Mouse (Mus musculus) myocyte (in vitro differentiated cells): ENCODE results near the gene Cacna2d3. TPM values are rescaled to one million over a fixed set of nuclear protein-coding genes. Genes with fewer than 3 reads are reported as not detected.

Experiments used
- H3K27me3 ChIP-seq: one replicate; pipeline ENCODE4 v1.6.1; 2011; ENCODE audit not compliant: control insufficient read depth, insufficient read depth, insufficient read length
- H3K36me3 ChIP-seq: one replicate; pipeline ENCODE4 v1.6.1; 2011; ENCODE audit not compliant: control insufficient read depth, insufficient read depth
- H3K4me2 ChIP-seq: one replicate; pipeline ENCODE4 v1.6.1; 2011; ENCODE audit warnings: low read depth, control low read depth
- H3K4me3 ChIP-seq: one replicate; pipeline ENCODE4 v1.5.1; 2011; ENCODE audit warnings: mild to moderate bottlenecking, control low read depth, moderate library complexity
- H3K79me2 ChIP-seq: one replicate; pipeline ENCODE4 v1.6.1; 2011; ENCODE audit not compliant: control insufficient read depth, insufficient read depth
- H3ac ChIP-seq: one replicate; pipeline ENCODE4 v1.6.1; 2011; ENCODE audit not compliant: control insufficient read depth, insufficient read length
- CEBPB ChIP-seq: IDR thresholded peaks from 2 replicates; pipeline ENCODE4 v1.6.1; 2011; ENCODE audit warnings: mild to moderate bottlenecking, moderate library complexity; ENCODE audit not compliant: poor library complexity, insufficient read depth, severe bottlenecking
- E2F4 ChIP-seq: IDR thresholded peaks from one replicate; pipeline ENCODE4 v1.6.1; 2011; ENCODE audit warnings: mild to moderate bottlenecking, control low read depth, moderate library complexity; ENCODE audit not compliant: insufficient read depth
- MAX ChIP-seq: IDR thresholded peaks from one replicate; pipeline ENCODE4 v1.6.1; 2011; ENCODE audit warnings: low read depth, mild to moderate bottlenecking, control low read depth
- MYOD1 ChIP-seq, 3 experiments: IDR thresholded peaks; one replicate each; pipeline ENCODE4 v1.6.1; 2011; ENCODE audit warnings: control low read depth in 2 of 3, low read depth in 2 of 3, mild to moderate bottlenecking in 2 of 3, moderate library complexity in 1 of 3; ENCODE audit not compliant: insufficient read length in 2 of 3, control insufficient read depth in 1 of 3
- MYOG ChIP-seq, 3 experiments: IDR thresholded peaks; one replicate each; pipeline ENCODE4 v1.6.1; 2011; ENCODE audit warnings: control low read depth in 2 of 3, low read depth in 2 of 3, mild to moderate bottlenecking in 2 of 3; ENCODE audit not compliant: insufficient read length in 2 of 3, control insufficient read depth in 1 of 3, insufficient read depth in 1 of 3
- POLR2A ChIP-seq: IDR thresholded peaks from one replicate; pipeline ENCODE4 v1.6.1; 2011; ENCODE audit warnings: low read depth, mild to moderate bottlenecking, control low read depth, moderate library complexity; ENCODE audit not compliant: insufficient read length
- POLR2AphosphoS2 ChIP-seq: IDR thresholded peaks from one replicate; pipeline ENCODE4 v1.6.1; 2011; ENCODE audit warnings: low read depth, control low read depth; ENCODE audit not compliant: insufficient read length
- REST ChIP-seq: IDR thresholded peaks from one replicate; pipeline ENCODE4 v1.6.1; 2011; ENCODE audit warnings: mild to moderate bottlenecking, control low read depth, moderate library complexity; ENCODE audit not compliant: insufficient read depth, insufficient read length
- SRF ChIP-seq: IDR thresholded peaks from one replicate; pipeline ENCODE4 v1.6.1; 2011; ENCODE audit warnings: low read depth; ENCODE audit not compliant: control insufficient read depth, insufficient read length
- TCF12 ChIP-seq: IDR thresholded peaks from one replicate; pipeline ENCODE4 v1.6.1; 2011; ENCODE audit warnings: mild to moderate bottlenecking, control low read depth; ENCODE audit not compliant: poor library complexity, insufficient read depth, severe bottlenecking
- TCF3 ChIP-seq: IDR thresholded peaks from one replicate; pipeline ENCODE4 v1.6.1; 2011; ENCODE audit warnings: low read depth, control low read depth; ENCODE audit not compliant: insufficient read length
- USF1 ChIP-seq: IDR thresholded peaks from one replicate; pipeline ENCODE4 v1.6.1; 2011; ENCODE audit warnings: low read depth, mild to moderate bottlenecking, control low read depth, moderate library complexity
- polyA plus RNA-seq: library from polyadenylated mRNA; unstranded; fragments of >200 nt; fragmentation: generic; extraction: Trizol; gene quantifications from one replicate; pipeline ENCODE4 v1.2.1, GENCODE M21; 2012; ENCODE audit warnings: missing spikeins

Gene Cacna2d3
- polyA plus RNA-seq, 1 experiment: 0.10 TPM

GRCm38 (mm10) chr14:29334897-29335296, 386.8 kb downstream of the Cacna2d3 start:
- no peaks in the 10 kb centered on the region for H3K79me2 ChIP-seq
- TF ChIP-seq E2F4: no peak
- no peak for TF ChIP-seq MAX
- no peak for TF ChIP-seq SRF
- no peak for TF ChIP-seq USF1
- TF ChIP-seq POLR2A: no peak
- TF ChIP-seq REST: no peak
- no peak for TF ChIP-seq TCF3
- no peak for TF ChIP-seq TCF12
- no peak for TF ChIP-seq POLR2AphosphoS2
- TF ChIP-seq MYOD1 (IDR thresholded peaks at IDR 0.05; ENCODE audit: control insufficient read depth in 1 of 3, insufficient read length in 2 of 3, low read depth in 2 of 3): no peak
- no peak for TF ChIP-seq MYOG (IDR thresholded peaks at IDR 0.05; ENCODE audit: control insufficient read depth in 1 of 3, insufficient read depth in 1 of 3, insufficient read length in 2 of 3, low read depth in 2 of 3)
- TF ChIP-seq CEBPB: no peak
- no peak overlapping the region for H3ac ChIP-seq
- H3K4me3 ChIP-seq: no peak overlapping the region
- H3K27me3 ChIP-seq: no peaks in the 10 kb centered on the region
- no peak overlapping the region for H3K4me2 ChIP-seq
- no peaks in the 10 kb centered on the region for H3K36me3 ChIP-seq

- TF ChIP-seq MYOD1 (IDR thresholded peaks at IDR 0.05; ENCODE audit: control insufficient read depth in 1 of 3, insufficient read length in 2 of 3, low read depth in 2 of 3) (no peak), SRF (no peak), TCF3 (no peak), USF1 (no peak), TCF12 (no peak), REST (no peak), POLR2AphosphoS2 (no peak), CEBPB (no peak), E2F4 (no peak), MAX (no peak), POLR2A (no peak), MYOG (IDR thresholded peaks at IDR 0.05; ENCODE audit: control insufficient read depth in 1 of 3, insufficient read depth in 1 of 3, insufficient read length in 2 of 3, low read depth in 2 of 3) (no peak)
- Histone ChIP-seq H3K27me3 (no peaks in the 10 kb centered on the region), H3K4me3 (no peak overlapping the region), H3K79me2 (no peaks in the 10 kb centered on the region), H3K36me3 (no peaks in the 10 kb centered on the region), H3ac (no peak overlapping the region), H3K4me2 (no peak overlapping the region)
Observed at GRCm38 (mm10) chr14:29334216-29334615, 387.4 kb downstream of the Cacna2d3 start.

GRCm38 (mm10) chr14:29324430-29324782, 397.3 kb downstream of the Cacna2d3 start:
- Histone ChIP-seq H3K4me3 (no peak overlapping the region), H3ac (no peak overlapping the region), H3K4me2 (no peak overlapping the region), H3K79me2 (no peaks in the 10 kb centered on the region), H3K36me3 (no peaks in the 10 kb centered on the region), H3K27me3 (no peaks in the 10 kb centered on the region)
- TF ChIP-seq CEBPB (no peak), USF1 (no peak), POLR2A (no peak), MAX (no peak), MYOG (IDR thresholded peaks at IDR 0.05; ENCODE audit: control insufficient read depth in 1 of 3, insufficient read depth in 1 of 3, insufficient read length in 2 of 3, low read depth in 2 of 3) (no peak), TCF3 (no peak), REST (no peak), POLR2AphosphoS2 (no peak), SRF (no peak), TCF12 (no peak), E2F4 (no peak), MYOD1 (IDR thresholded peaks at IDR 0.05; ENCODE audit: control insufficient read depth in 1 of 3, insufficient read length in 2 of 3, low read depth in 2 of 3) (no peak)

GRCm38 (mm10) chr14:29323718-29324429, 397.8 kb downstream of the Cacna2d3 start:
- Histone ChIP-seq H3ac (no peak overlapping the region), H3K4me3 (no peak overlapping the region), H3K36me3 (no peaks in the 10 kb centered on the region), H3K79me2 (no peaks in the 10 kb centered on the region), H3K4me2 (no peak overlapping the region), H3K27me3 (no peaks in the 10 kb centered on the region)
- no peak for TF ChIP-seq MYOD1 (IDR thresholded peaks at IDR 0.05; ENCODE audit: control insufficient read depth in 1 of 3, insufficient read length in 2 of 3, low read depth in 2 of 3)
- no peak for TF ChIP-seq USF1
- no peak for TF ChIP-seq SRF
- no peak for TF ChIP-seq MAX
- TF ChIP-seq CEBPB: no peak
- no peak for TF ChIP-seq POLR2A
- no peak for TF ChIP-seq REST
- no peak for TF ChIP-seq MYOG (IDR thresholded peaks at IDR 0.05; ENCODE audit: control insufficient read depth in 1 of 3, insufficient read depth in 1 of 3, insufficient read length in 2 of 3, low read depth in 2 of 3)
- TF ChIP-seq POLR2AphosphoS2: no peak
- TF ChIP-seq E2F4: no peak
- TF ChIP-seq TCF12: no peak
- TF ChIP-seq TCF3: no peak
